Mouse (Mus musculus) thymus, postnatal 14 days (tissue): Measurements from ENCODE around the gene Eif3m.

Experiments used
- DNase-seq: peaks from one replicate; pipeline ENCODE4 v3.0.0; 2021

The Eif3m gene

DNA sequence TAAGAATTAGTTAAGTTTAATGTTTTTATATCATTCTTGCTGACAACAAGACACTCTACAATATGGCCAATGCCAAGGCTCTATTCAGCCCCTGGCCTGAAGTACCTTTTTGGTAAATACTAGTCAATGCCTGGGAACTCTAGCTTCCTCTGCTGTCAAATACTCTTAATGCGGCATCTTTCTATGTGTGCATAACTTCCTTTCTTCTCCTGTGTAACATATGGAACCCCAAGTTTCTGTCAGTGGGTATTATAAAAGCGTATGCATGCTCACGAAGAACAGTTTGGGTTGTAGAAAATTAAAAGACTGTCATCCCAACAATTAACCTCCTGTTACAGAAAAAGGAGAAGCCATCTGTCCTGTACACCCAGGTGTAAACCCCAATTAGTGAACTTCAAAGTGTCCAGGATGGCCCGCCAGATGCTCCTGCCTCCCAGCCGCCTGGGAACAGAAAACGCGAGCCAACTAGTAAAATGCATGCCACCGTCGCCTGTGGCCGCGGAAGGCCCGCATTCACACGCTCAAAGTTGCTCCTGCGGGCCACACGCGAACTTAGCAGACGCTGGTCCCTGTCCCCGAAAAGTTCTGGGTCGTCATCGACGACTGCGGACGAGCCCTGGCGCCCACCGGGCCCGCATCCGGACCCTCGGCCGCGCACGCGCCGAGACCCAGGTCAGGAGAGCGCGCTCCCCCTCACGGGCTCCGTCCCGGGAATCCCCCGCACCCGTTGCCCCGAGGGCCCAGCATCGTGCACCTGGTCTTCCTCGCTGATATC, 501 bp downstream of the Eif3m start:
- no peak for DNase-seq

DNA sequence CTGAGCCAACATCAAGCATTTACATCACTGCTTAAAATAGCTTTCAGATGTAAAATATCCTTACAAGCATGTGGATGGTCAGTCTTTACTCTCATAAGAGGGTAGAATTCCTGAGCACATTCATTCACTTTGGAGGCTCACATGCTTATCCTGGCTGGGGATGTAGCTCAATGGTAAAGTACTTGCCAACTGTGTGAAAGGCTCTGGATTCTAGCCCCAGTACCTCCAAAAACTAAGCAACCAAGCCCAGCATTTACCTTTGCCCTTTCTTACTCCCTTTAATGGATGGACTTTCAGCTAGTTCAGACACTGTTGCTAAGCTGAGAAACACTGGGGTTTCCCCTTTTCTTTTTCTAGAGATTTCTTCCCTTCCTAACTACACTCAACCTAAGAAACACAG, 9.6 kb downstream of the Eif3m start:
- DNase-seq, result no peak

DNA sequence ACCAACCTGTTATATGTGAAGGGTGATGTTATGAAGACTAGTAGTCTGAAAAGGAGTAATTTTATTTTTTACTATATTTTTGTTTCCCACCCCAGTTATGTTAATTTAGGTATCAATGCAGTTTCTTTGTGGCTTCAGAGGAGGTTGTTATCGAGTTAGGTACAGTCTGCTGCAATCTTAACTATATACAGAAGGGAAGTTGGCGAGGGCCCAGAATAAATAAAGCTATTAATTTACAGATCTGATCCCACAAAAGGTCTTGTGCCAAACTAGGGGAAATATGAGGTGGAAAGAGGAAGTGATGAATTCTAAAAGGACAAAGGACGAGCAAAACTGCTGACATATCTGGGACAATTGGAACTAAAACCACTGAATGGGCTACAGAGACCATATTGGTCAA, 20.7 kb downstream of the Eif3m start:
- no peak for DNase-seq

DNA sequence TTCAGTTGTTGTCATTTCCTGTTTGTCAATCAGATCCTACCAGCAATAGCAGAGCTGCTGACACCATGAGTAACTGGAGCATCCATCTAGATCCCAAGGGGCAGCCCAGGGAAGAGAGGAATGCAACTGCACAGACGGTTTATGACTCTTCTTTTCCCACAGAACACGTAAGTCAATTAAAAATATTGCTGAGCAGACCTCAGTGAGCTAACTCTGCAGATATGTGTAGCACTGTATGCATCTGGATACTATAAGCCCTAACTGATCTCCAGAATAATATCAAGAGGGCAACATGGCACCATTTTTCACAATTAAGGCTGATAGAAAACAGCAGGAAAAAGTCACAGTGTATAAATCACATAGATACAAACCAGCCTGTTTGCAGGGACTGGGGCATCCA, 22.4 kb downstream of the Eif3m start:
- DNase-seq, result no peak

DNA sequence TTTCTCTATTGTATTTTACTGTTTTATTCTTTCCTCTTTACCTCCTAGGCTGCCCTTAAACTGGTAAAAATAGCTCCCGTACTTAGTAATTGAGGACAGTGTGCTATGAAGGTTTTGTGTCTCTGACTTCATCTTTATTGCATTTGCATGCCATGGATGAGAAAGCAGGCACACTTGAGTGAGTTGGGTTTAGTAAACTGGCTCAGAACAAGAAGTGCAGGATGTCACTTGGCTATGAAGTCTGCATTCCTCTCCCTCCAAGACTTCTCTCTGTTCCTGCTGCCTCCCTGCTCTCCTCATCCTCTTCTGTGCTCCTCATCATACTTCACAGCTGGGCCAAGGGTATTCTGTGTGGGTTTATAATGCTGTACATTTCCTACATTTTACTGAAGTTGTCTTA, 27.9 kb downstream of the Eif3m start:
- DNase-seq, result no peak

DNA sequence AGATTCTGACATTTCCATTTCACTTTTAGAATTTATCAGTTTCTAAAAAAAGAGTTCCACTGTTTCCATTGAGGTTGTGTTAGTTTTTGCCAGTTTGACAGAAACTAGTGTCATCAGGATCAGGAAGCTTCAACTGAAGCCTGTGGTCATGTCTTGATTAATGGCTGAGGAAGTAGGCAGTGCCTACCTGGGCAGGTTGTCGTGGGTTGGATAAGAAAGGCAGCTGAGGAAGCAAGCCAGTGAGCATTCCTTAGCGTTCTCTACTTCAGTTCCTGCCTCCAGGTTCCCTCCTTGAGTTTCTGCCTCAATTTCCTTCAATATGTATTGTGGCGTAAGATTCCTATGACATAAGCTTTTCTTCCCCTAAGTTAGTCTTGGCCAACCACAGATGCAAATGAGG, 31.1 kb downstream of the Eif3m start:
- DNase-seq, result no peak

DNA sequence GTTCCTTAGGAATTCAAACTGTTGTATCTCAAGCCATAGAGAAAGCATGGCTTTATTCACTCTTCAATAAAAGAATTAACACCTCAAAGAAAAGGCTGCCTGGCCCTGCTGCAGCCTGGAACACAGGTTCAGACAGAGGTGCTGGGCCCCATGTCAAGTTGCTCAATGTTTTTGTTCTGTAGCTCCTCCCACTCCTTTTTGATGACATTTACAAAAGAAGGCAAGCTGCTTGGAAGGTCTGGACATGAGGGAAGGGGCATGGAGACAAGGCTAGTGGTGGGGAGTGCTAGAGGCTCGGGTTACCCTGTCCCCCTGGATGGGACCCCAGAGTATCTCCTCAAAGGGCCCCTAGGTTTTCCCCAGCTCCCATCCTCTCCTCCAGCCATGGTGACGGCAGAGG, 35.2 kb downstream of the Eif3m start:
- no peak for DNase-seq

DNA sequence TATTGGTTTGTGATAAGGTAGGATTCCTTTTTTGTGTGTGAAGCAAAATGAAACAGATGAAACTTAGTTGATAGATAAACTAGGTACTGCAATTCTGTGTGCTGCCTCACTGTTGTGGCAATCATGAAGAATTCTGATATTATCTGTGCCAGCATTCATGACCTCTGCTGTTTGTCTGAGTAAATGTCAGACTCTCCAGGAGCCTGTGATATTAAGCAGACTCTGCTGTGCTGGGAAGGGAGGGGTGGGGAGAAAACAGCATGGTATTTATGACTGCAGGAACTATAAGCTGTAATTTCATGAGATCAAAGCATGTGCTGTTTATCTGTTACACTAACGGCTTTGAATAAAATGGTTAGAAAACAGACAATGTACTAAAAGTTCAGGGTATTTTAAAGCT, 52.4 kb downstream of the Eif3m start:
- no peak for DNase-seq
